Mouse (Mus musculus) monocyte, adult 59 days (primary cell): ENCODE results near the gene Olfr734. TPM values are rescaled to one million over a fixed set of nuclear protein-coding genes. Genes with fewer than 3 reads are reported as not detected.

ENCODE experiments used
- total RNA-seq, 2 experiments: library from RNA; stranded (reverse); gene quantifications; one replicate each; pipeline ENCODE4 v1.2.4; 2023

Gene Olfr734
- total RNA-seq: not detected

GRCm38 (mm10) chr14:50326661-50327060, at the start of gene Olfr734:
Gene Olfr734, minus strand, starts transcription at chr14:50326761.

GRCm38 (mm10) chr14:50357593-50357992, 31.0 kb upstream of the Olfr734 start, which contains the start of gene Tlr11:
Gene Tlr11, plus strand, starts transcription at chr14:50357914.

GRCm38 (mm10) chr14:50348796-50349195, 22.2 kb upstream of the Olfr734 start, which contains the start of gene Olfr735:
Gene Olfr735, minus strand, starts transcription at chr14:50348872.

GRCm38 (mm10) chr14:50301422-50301821, 25.1 kb downstream of the Olfr734 start, which contains the start of gene Olfr733:
Gene Olfr733, minus strand, starts transcription at chr14:50301522.

GRCm38 (mm10) chr14:50284106-50284505, 42.5 kb downstream of the Olfr734 start, which contains the start of gene Olfr732:
Gene Olfr732, minus strand, starts transcription at chr14:50284206.

Other genes starting within 250 kb of the Olfr734 start
- gene Olfr726, start 235.8 kb downstream of the Olfr734 start, total RNA-seq: not detected
- not detected for gene Olfr727, start 203.6 kb downstream of the Olfr734 start, total RNA-seq
- gene Olfr728, start 184.1 kb downstream of the Olfr734 start, total RNA-seq: not detected
- not detected for gene Olfr729, start 173.9 kb downstream of the Olfr734 start, total RNA-seq
- gene Olfr730, start 138.6 kb downstream of the Olfr734 start, total RNA-seq: not detected
- gene Olfr731, start 84.9 kb downstream of the Olfr734 start, total RNA-seq: not detected
- not detected for gene Olfr732, start 42.6 kb downstream of the Olfr734 start, total RNA-seq
- gene Olfr733, start 25.2 kb downstream of the Olfr734 start, total RNA-seq: not detected
- not detected for gene Olfr735, start 22.1 kb upstream of the Olfr734 start, total RNA-seq
- 1 to 10 TPM; 5.0 to 5.4 TPM for gene Tlr11, start 31.2 kb upstream of the Olfr734 start, total RNA-seq
- not detected for gene Olfr736, start 54.4 kb upstream of the Olfr734 start, total RNA-seq
- gene Olfr738, start 80.8 kb upstream of the Olfr734 start, total RNA-seq: not detected
- gene Olfr739, start 91.9 kb upstream of the Olfr734 start, total RNA-seq: not detected
- not detected for gene Olfr740, start 118.8 kb upstream of the Olfr734 start, total RNA-seq
- gene Olfr741, start 146.0 kb upstream of the Olfr734 start, total RNA-seq: not detected
- gene Olfr742, start 176.8 kb upstream of the Olfr734 start, total RNA-seq: not detected
- gene Olfr743, start 195.1 kb upstream of the Olfr734 start, total RNA-seq: not detected